Mouse (Mus musculus): Measurements from ENCODE around the gene Gm20388. TPM values are rescaled to one million over a fixed set of nuclear protein-coding genes. Genes with fewer than 3 reads are reported as not detected.

Gm20388 gene
- polyA plus RNA-seq, 1 experiment from 2014 or later = 4.4 TPM

DNA sequence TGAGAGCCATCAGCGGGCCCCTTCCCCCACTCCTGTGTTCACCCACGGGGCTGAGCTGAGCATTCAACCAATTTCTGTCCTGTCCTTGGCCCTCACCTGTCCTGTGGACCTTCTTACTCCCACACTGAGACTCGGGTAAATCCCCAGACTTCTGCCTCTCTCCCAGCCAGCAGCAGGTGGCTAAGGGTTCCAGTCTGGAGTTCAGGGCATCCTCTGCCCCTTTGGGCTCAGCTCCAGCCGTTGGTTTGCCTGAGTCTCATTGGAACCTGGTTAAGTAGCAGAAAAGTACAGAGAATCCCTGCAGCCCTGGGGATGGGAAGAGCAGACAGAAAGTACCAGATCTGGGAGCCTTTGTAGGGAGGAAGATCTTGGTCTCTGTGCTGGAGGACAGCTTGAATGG, 321.8 kb downstream of the Gm20388 start:
- Histone ChIP-seq H3K9me3 (no peaks in the 10 kb centered on the region), H3K27me3 (peaks cover 36% of the 10 kb centered on the region), H3K4me2 (replicated peaks) (peak overlapping the region; percentile 73), H3K36me3 (no peaks in the 10 kb centered on the region), H3K9ac (replicated peaks) (peak overlapping the region; percentile 77), H3K27ac (no peak overlapping the region), H3K4me1 (replicated peaks) (peaks cover 70% of the 10 kb centered on the region), H3K4me3 (replicated peaks) (peak overlapping the region; percentile 61)
- 40% methylated on average over 4 of the region's 4 CpGs for WGBS
- ATAC-seq = no peak

DNA sequence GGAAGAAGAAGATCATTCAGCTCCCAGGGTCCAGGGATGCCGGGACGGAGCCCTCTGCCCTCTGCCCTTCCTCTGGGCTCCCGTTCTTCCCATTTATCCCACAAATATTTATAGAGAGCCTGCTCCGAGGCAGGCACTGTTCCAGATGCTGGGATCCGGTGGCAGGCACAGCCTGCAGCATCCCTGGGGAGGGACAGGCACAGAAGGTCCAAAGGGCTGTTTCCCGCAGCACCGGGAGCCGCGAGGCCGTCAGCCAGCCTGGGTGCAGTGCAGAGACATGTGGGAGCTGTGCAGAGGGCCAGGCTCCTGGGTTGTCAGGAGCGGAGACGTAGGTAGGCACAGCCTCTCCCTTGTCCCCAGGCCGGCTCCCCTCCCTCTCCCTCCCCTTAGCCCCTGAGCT, 322.3 kb downstream of the Gm20388 start:
- H3K4me1 ChIP-seq (replicated peaks) = peaks cover 65% of the 10 kb centered on the region
- peak overlapping the region; percentile 73 for H3K4me2 ChIP-seq (replicated peaks)
- H3K27me3 ChIP-seq = peaks cover 36% of the 10 kb centered on the region
- 23% methylated on average over 13 of the region's 13 CpGs for WGBS
- H3K4me3 ChIP-seq (replicated peaks) = peak overlapping the region; percentile 61
- H3K9ac ChIP-seq (replicated peaks) = peak overlapping the region; percentile 77
- H3K9me3 ChIP-seq = no peaks in the 10 kb centered on the region
- no peak for ATAC-seq
- H3K27ac ChIP-seq = no peak overlapping the region
- no peaks in the 10 kb centered on the region for H3K36me3 ChIP-seq

DNA sequence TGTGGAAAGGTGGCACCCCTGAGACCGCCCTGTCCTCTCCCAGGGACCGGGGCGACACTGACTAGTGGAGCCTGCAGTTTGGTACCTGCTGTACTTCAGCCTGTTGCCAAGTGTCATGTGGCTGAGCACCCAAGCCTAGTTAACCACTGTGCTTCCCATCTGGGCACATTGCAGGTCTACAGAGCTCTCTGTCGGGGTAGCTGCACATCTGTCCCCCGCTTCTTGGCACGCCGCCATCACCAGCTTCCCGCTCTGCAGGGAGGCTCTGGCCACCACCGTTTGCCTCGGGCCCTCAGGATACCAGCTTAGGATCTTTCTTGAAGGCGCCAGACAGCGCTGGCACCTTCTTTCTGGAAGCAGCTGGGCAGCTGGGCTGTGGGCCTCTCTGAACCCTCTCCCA, 323.8 kb downstream of the Gm20388 start:
- Histone ChIP-seq H3K27ac (peak overlapping the region; percentile 11; the same call in 1 of the 2 replicates), H3K9ac (replicated peaks) (no peak overlapping the region), H3K4me2 (replicated peaks) (no peak overlapping the region), H3K36me3 (no peaks in the 10 kb centered on the region), H3K4me3 (replicated peaks) (no peak overlapping the region), H3K4me1 (replicated peaks) (peaks cover 58% of the 10 kb centered on the region), H3K9me3 (no peaks in the 10 kb centered on the region), H3K27me3 (peaks cover 30% of the 10 kb centered on the region)
- ATAC-seq = no peak
- WGBS = 66% methylated on average over 12 of the region's 12 CpGs

DNA sequence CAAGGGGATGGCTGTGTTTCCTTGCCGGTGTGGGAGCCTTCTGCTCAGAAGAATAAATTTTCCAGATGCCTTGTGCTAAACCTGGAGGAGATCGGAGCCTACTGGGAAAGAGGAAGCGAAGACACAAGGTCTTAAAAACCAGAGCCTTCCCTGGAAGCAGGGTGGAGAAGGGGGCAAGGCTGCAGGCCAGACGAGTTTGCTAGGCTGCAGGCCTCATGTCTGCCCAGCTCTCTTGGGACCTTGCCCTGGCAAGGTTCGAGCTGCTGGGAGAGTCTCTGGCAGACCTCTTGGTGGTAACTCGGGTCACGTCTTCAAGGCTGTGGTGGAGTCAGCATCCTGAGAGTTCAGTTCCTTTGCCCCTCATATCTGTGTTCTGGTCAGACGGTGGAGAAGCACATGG, 324.2 kb downstream of the Gm20388 start:
- H3K4me3 ChIP-seq (replicated peaks) = no peak overlapping the region
- H3K9me3 ChIP-seq = no peaks in the 10 kb centered on the region
- ATAC-seq = no peak
- peaks cover 54% of the 10 kb centered on the region for H3K4me1 ChIP-seq (replicated peaks)
- H3K36me3 ChIP-seq = no peaks in the 10 kb centered on the region
- peak overlapping the region; percentile 11; the same call in 1 of the 2 replicates for H3K27ac ChIP-seq
- peaks cover 26% of the 10 kb centered on the region for H3K27me3 ChIP-seq
- WGBS = 75% methylated on average over 8 of the region's 8 CpGs
- H3K9ac ChIP-seq (replicated peaks) = no peak overlapping the region
- H3K4me2 ChIP-seq (replicated peaks) = no peak overlapping the region

DNA sequence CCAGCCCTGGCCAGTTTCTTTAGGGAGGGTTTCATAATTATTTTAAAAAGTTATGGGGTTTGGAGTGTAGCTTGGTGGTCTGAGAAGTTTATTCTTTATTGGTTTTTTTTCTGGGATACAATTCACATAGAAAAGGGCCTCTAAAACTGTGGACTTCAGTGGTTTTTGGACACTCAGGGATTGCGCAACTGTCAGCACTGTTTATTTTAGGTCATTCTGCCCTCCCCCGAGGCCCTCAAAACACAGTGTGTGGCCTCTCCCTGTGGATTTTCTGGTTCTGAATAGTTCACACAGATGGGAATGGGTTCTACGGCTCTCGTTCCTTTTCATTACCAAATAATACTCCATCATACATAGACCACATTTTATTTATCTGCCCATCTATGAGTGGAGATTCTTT, 332.6 kb downstream of the Gm20388 start:
- Histone ChIP-seq H3K4me3 (replicated peaks) (no peak overlapping the region), H3K27ac (no peak overlapping the region), H3K4me1 (replicated peaks) (no peaks in the 10 kb centered on the region), H3K4me2 (replicated peaks) (no peak overlapping the region), H3K36me3 (no peaks in the 10 kb centered on the region), H3K27me3 (no peaks in the 10 kb centered on the region), H3K9ac (replicated peaks) (no peak overlapping the region), H3K9me3 (no peaks in the 10 kb centered on the region)
- ATAC-seq = no peak
- WGBS = 97% methylated on average over 4 of the region's 4 CpGs

DNA sequence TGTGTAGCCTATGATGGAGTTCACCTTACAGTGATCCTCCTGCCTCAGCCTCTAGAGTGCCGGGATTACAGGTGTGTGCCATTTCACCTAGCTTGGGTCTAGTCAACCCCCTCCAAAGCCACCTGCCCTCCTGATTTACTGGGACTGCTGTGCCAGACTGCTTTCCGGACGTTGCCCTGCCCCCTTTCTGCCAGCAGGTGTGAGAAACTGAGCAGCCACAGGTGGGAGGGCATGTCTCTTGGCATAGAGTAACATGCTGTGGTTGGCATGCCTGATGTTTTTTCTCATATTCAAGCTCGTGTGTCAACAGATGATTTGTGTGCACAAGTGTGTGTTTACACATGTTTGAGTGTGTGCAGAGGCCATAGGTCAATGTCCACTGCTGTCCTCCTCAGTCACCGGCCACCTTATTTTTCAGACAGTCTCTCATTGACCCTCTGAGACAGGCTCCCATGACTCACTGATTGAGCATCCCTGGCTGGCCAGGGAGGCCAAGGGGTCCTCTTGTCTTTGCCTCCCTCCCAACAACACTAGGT, 333.3 kb downstream of the Gm20388 start:
- Histone ChIP-seq H3K9ac (replicated peaks) (no peak overlapping the region), H3K4me1 (replicated peaks) (no peaks in the 10 kb centered on the region), H3K4me3 (replicated peaks) (no peak overlapping the region), H3K27me3 (no peaks in the 10 kb centered on the region), H3K9me3 (no peaks in the 10 kb centered on the region), H3K27ac (no peak overlapping the region), H3K4me2 (replicated peaks) (no peak overlapping the region), H3K36me3 (no peaks in the 10 kb centered on the region)
- no peak for ATAC-seq
- WGBS = 92% methylated on average over 5 of the region's 5 CpGs

DNA sequence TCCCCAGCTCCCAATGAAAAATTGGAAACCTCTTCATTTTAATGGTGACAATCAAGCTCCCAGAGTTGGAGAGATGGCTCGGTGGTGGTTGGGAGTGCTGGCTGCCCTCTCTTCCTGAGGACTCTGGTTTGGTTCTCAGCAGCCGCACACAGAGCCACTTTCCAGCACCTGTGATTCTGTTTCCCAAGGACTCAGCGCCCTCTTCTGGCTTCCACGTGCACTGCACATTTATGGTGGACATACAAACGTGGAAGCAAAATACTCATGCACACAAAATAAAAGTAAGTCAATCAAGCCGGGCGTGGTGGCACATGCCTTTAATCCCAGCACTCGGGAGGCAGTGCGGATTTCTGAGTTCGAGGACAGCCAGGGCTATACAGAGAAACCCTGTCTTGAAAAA, 333.9 kb downstream of the Gm20388 start:
- Histone ChIP-seq H3K4me3 (replicated peaks) (no peak overlapping the region), H3K9me3 (no peaks in the 10 kb centered on the region), H3K36me3 (no peaks in the 10 kb centered on the region), H3K9ac (replicated peaks) (no peak overlapping the region), H3K4me2 (replicated peaks) (no peak overlapping the region), H3K4me1 (replicated peaks) (0 out of 2 replicates have a peak, but pooled peaks cover under 1% of the 10 kb centered on the region), H3K27ac (no peak overlapping the region), H3K27me3 (no peaks in the 10 kb centered on the region)
- 92% methylated on average over 10 of the region's 10 CpGs for WGBS
- no peak for ATAC-seq

DNA sequence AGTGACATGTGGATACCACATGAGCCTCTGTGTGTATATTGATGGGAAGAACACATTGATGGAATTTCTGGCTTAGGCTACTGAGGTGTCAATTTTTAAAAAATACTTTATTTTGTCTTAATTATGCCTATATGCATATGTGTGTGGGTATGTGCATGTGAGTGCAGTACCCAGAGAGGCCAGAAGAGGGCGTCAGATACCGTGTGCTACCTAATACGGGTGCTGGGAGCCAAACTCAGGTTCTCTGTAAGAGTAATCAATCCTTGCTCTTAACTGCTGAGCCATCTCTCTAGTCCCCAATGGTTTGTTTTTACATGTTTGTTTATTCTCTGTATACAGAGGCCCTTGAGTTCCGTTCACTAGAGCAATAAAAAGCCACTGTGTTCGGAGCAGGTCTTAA, 337.0 kb downstream of the Gm20388 start:
- no peak overlapping the region for H3K4me3 ChIP-seq (replicated peaks)
- H3K4me1 ChIP-seq (replicated peaks) = peaks cover 23% of the 10 kb centered on the region
- H3K27ac ChIP-seq = no peak overlapping the region
- H3K27me3 ChIP-seq = no peaks in the 10 kb centered on the region
- no peaks in the 10 kb centered on the region for H3K9me3 ChIP-seq
- no peak overlapping the region for H3K9ac ChIP-seq (replicated peaks)
- WGBS = 86% methylated on average over 5 of the region's 5 CpGs
- H3K36me3 ChIP-seq = no peaks in the 10 kb centered on the region
- no peak overlapping the region for H3K4me2 ChIP-seq (replicated peaks)
- no peak for ATAC-seq

DNA sequence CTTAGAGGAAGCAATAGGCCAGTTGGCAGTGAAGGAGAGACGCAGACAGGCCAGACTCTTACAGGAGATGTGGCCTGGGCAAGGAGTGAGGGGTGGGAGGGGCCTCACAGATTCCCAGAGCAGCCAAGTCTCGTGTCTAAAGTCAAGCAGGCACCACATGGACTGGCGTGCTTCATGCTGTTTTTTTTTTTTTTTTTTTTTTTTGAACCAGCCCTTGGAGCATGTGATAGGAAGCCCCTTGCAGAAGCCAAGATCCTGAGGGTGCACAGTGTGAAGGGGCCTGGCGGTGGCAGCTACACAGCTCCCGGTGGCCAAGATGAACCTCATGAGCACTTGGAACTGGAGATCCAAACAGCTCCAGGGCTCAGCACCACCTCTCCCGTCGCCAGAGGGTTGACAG, 337.4 kb downstream of the Gm20388 start:
- ATAC-seq = no peak

DNA sequence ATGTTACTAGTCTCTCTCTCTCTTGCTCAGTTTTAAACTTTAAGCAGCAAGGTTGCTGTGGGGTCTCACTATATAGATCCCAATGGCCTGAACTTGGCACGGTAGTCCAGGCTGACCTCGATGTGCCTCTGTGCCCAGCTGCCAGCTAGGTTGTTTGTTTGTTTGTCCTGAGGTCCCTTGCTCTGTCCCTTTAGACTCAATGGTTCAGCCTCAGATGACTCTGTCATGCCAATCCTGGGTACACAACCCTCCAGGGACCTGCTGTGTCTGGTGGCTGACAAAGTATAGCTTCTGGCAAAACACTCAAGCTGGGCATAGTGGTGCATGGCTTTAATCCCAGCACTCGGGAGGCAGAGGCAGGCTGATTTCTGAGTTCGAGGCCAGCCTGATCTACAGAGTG, 337.8 kb downstream of the Gm20388 start:
- Histone ChIP-seq H3K4me1 (replicated peaks) (peaks cover 23% of the 10 kb centered on the region), H3K4me2 (replicated peaks) (no peak overlapping the region), H3K9ac (replicated peaks) (no peak overlapping the region), H3K9me3 (no peaks in the 10 kb centered on the region), H3K4me3 (replicated peaks) (no peak overlapping the region), H3K27ac (no peak overlapping the region), H3K27me3 (no peaks in the 10 kb centered on the region), H3K36me3 (no peaks in the 10 kb centered on the region)
- ATAC-seq = no peak
- 95% methylated on average over 4 of the region's 4 CpGs for WGBS

More for the DNA sequence above, 337.4 kb downstream of the Gm20388 start:
- H3K36me3 ChIP-seq = no peaks in the 10 kb centered on the region
- H3K27me3 ChIP-seq = no peaks in the 10 kb centered on the region
- H3K4me3 ChIP-seq (replicated peaks) = no peak overlapping the region
- H3K9ac ChIP-seq (replicated peaks) = no peak overlapping the region
- WGBS = 88% methylated on average over 7 of the region's 7 CpGs
- H3K4me2 ChIP-seq (replicated peaks) = no peak overlapping the region
- H3K9me3 ChIP-seq = no peaks in the 10 kb centered on the region
- H3K4me1 ChIP-seq (replicated peaks) = peaks cover 23% of the 10 kb centered on the region
- no peak overlapping the region for H3K27ac ChIP-seq

DNA sequence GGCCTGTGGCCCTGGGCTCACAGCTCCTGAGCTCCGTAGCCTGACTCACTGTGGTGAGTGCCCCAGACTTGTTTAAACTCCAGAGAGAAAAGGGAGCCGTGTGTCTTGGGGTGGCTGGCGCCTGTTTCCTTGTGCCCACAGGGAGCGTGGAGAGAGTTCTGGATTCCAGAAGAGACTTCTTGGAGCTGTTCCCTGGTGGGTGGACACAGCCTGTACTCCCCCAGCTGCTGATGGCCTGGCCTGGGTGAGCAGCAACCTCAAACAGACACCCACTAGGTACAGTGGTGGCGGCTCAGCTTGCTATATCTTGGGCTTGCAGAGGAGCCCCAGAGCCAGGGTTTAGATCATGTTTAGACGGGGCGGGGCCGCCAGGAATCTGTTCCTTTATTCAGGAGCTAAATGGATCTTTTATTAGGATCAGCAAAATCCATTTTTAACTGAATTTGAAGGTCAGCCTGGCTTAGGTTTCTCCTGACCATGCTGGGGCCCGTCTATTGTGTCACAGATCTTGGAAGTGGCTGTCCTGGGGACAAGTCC, 339.2 kb downstream of the Gm20388 start:
- Histone ChIP-seq H3K36me3 (no peaks in the 10 kb centered on the region), H3K4me2 (replicated peaks) (no peak overlapping the region), H3K9ac (replicated peaks) (no peak overlapping the region), H3K27ac (no peak overlapping the region), H3K4me3 (replicated peaks) (no peak overlapping the region), H3K27me3 (no peaks in the 10 kb centered on the region), H3K9me3 (no peaks in the 10 kb centered on the region), H3K4me1 (replicated peaks) (peaks cover 30% of the 10 kb centered on the region)
- WGBS = 88% methylated on average over 9 of the region's 9 CpGs
- ATAC-seq = no peak

DNA sequence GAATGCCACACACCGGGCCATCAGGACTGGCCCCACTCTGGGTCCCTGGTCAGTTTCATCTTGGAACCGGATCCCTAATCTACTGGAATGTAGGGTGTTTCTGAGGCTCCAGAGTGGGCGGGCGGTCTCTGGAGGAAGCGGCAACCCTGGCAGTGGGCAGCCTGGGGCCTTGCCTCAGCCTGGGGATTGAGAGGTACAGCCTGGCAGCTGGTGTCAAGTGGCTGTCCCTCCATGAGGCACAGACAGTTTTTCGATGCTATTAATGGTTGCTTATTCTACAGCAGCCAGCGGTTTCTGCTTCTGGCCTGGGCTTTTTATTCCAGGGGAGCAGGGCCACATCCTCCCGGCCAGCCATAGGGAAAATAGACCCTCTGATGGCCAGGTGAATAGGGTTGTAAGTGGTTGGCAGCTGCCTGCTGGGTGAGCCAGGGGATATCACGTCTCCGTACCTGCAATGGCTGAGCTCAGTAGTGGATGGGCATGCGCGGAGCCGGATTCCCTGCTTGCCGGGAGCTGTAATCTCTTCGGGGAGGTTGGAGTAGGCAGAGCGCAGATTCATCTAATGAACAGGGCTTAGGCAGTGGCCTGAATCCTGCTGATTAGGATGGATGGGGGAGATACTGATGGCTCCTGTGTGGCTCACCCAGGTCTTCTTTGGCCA, 340.2 kb downstream of the Gm20388 start:
- Histone ChIP-seq H3K27me3 (no peaks in the 10 kb centered on the region), H3K4me2 (replicated peaks) (0 out of 2 replicates have a peak overlapping the region, but pooled peaks have one; percentile 5), H3K4me3 (replicated peaks) (no peak overlapping the region), H3K36me3 (no peaks in the 10 kb centered on the region), H3K9ac (replicated peaks) (peak overlapping the region; percentile 48), H3K4me1 (replicated peaks) (peaks cover 37% of the 10 kb centered on the region), H3K9me3 (no peaks in the 10 kb centered on the region), H3K27ac (peak overlapping the region; percentile 89)
- peak; percentile 76 for ATAC-seq
- 58% methylated on average over 16 of the region's 16 CpGs for WGBS

Measured in midbrain, embryonic 13.5 days (tissue).